Mouse (Mus musculus) cerebellum, adult 2 months (tissue): ENCODE data around the gene Ywhaq.

Source experiments
- CTCF ChIP-seq: fragments of 200-500 bp; IDR thresholded peaks from 2 replicates; pipeline ENCODE4 v1.5.1; 2011; ENCODE audit warnings: low read depth, mild to moderate bottlenecking, control low read depth, low read length, moderate library complexity, borderline replicate concordance; ENCODE audit not compliant: insufficient read depth
- POLR2A ChIP-seq: fragments of 200-500 bp; IDR thresholded peaks from 2 replicates; pipeline ENCODE4 v1.6.1; 2011; ENCODE audit warnings: low read length, control low read depth, borderline replicate concordance; ENCODE audit not compliant: insufficient read depth

DNA sequence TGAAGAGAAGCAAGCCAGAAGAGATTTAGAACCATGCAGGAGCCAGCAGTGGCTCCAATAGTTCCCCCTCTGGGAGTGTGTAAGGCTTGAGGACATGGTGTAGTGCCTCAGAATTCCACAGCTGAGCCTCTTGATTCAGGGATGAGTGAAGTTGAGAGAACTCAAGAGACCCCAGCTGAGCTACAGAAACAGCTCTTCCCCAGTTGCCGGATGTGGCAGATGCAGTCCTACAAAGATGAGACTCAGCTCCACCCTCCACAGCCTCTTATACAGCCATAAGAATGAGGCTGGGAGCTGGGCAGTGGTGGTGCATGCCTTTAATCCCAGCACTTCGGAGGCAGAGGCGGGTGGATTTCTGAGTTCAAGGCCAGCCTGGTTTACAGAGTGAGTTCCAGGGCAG, 20.9 kb upstream of the Ywhaq start:
- TF ChIP-seq POLR2A (no peak), CTCF (no peak)
